Mouse (Mus musculus) E14TG2a.4 (cell line): ENCODE measurements around the gene Fiz1.

Source experiments
- H3K27me3 ChIP-seq: 2 replicates; pipeline ENCODE4 v1.6.1; 2014; ENCODE audit warnings: low read length, control low read depth; ENCODE audit not compliant: insufficient read depth
- H3K36me3 ChIP-seq: 2 replicates; pipeline ENCODE4 v1.6.1; 2014; ENCODE audit warnings: low read length, control low read depth; ENCODE audit not compliant: insufficient read depth
- H3K4me1 ChIP-seq: replicated peaks from 2 replicates; pipeline ENCODE4 v1.6.1; 2014; ENCODE audit warnings: low read depth, low read length, control low read depth
- H3K4me3 ChIP-seq: replicated peaks from 2 replicates; pipeline ENCODE4 v1.5.1; 2014; ENCODE audit warnings: mild to moderate bottlenecking, low read length
- H3K9me3 ChIP-seq: 2 replicates; pipeline ENCODE4 v1.6.1; 2014; ENCODE audit warnings: low read length, control low read depth
- CTCF ChIP-seq: conservative IDR thresholded peaks from 2 replicates; pipeline ENCODE4 v1.5.1; 2014; ENCODE audit warnings: low read length
- NANOG ChIP-seq: IDR thresholded peaks from 2 replicates; pipeline ENCODE4 v1.6.1; 2014; ENCODE audit warnings: borderline replicate concordance, low read length, mixed read lengths
- POU5F1 ChIP-seq: IDR thresholded peaks from 2 replicates; pipeline ENCODE4 v1.6.1; 2014; ENCODE audit warnings: low read length, borderline replicate concordance

The Fiz1 gene

DNA sequence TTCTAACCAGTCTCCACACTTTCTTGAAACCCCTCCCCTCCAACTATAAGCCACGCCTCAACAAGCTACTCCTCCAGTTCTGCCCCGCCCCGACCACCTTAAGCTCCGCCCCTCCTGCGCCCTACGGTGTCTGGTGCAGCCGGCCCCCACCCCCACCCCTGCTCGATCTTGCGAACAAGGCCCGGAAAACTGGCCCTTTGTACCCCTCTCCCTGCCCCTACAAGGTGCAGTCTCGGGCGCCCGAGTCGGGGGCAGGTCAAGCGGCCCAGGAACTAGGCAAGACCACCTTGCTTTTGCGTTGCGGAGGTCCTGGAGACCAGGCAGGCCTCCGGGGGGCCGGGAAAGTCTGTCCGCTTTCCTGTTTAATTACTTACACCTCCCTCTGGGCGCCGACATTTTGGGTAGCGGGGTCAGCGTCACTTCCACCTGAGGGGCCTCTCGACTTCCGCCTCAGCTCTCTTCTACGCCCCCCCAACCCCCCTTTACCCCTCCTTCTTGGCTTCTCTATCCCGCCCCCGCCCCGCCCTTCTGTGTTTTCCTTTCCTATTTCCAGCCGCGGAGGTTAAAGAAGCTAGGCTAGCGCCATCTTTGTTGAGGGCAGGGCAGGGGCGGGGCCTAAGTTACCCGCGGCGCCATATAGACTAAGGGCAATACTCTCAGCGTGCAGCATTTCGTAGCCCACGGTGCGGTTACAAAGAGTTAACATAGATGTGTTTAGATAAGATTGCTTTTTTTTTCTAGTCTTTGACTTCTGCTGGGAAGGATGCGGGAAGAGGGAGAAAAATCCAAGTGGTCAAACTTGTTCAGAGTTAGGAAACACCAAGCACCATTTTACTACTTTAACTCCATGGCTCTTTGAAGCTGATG is at the start of gene Fiz1, which contains the start of gene Zfp524:
TSS of gene Fiz1 (minus strand) at position 447 of the 867 bp plus-strand sequence.
TSS of gene Zfp524 (plus strand) at position 165 of the 867 bp plus-strand sequence.
- Histone ChIP-seq H3K4me1 (peaks cover 68% of the 10 kb centered on the region), H3K27me3 (no peaks in the 10 kb centered on the region), H3K36me3 (peaks cover 36% of the 10 kb centered on the region), H3K9me3 (peaks cover 5% of the 10 kb centered on the region), H3K4me3 (peak within 1 kb of the TSS; percentile 88)
- no peak for TF ChIP-seq NANOG
- no peak for TF ChIP-seq POU5F1
- TF ChIP-seq CTCF = no peak

DNA sequence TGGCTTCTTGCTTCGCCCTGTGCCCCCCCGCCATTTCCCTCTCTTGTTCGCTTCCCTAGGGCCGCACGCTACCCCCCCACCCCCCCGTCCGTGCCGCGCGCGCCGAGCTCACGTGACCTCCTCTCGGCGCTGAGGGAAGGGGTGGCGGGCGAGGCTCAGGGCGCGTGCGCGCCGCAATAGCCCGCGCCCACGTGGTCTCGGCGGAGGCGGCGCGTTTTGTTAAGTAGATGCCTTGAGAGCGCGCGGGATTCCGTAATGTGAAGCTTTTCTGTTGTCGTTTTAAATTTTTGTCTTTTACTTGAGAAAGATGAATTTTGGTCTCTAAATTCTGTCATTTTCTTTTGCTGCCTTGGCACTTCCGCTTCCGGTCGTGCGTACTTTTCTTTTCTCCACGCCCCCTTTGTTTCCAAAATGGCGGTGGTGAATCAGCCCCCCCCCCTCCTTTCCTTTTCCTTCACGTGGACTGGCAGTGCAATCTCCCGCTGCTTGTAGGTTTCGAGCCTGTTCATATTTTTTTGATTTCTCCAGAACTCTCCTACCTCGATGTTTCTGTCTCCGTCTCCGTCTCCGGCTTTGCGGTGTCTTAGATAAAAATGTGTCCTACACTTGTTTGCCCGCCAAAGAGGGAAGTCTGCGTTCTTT is 48.0 kb upstream of the Fiz1 start:
- Histone ChIP-seq H3K9me3 (no peaks in the 10 kb centered on the region), H3K27me3 (peaks cover 16% of the 10 kb centered on the region), H3K4me1 (peaks cover 64% of the 10 kb centered on the region), H3K4me3 (peak overlapping the region; percentile 97), H3K36me3 (peaks cover 47% of the 10 kb centered on the region)
- no peak for TF ChIP-seq POU5F1
- no peak for TF ChIP-seq NANOG
- no peak for TF ChIP-seq CTCF

DNA sequence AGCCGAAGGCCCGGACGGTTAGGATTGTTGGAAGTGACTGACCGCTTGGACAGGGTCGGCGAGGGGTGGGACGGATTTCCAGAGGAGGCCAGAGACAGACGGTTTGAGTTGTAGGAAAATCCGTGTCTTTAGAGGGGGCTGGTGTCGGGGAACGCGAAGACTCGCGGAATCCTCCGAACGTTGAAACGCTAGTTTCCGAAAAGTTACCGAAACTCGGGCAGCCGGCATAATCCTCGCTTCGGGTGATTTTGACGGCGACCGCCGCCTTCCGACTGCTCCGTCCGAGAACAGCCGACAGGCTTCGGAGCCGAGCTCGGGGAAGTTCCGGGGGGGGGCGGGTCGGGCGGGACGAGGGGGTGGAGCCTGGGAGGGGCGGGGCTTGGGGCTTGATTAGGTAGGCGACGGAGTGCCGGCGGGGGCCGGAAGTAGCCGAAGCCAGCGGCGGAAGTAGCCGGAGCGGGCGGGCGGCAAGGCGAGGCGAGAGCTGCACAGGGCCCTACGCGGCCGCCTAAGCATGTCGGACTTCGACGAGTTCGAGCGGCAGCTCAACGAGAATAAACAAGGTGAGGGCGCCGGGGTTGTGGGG is 47.4 kb upstream of the Fiz1 start, which contains the start of gene U2af2:
TSS of gene U2af2 (plus strand) at position 370 of the 586 bp plus-strand sequence.
- Histone ChIP-seq H3K36me3 (peaks cover 41% of the 10 kb centered on the region), H3K4me3 (peak within 1 kb of the TSS; percentile 97), H3K4me1 (peaks cover 64% of the 10 kb centered on the region)

DNA sequence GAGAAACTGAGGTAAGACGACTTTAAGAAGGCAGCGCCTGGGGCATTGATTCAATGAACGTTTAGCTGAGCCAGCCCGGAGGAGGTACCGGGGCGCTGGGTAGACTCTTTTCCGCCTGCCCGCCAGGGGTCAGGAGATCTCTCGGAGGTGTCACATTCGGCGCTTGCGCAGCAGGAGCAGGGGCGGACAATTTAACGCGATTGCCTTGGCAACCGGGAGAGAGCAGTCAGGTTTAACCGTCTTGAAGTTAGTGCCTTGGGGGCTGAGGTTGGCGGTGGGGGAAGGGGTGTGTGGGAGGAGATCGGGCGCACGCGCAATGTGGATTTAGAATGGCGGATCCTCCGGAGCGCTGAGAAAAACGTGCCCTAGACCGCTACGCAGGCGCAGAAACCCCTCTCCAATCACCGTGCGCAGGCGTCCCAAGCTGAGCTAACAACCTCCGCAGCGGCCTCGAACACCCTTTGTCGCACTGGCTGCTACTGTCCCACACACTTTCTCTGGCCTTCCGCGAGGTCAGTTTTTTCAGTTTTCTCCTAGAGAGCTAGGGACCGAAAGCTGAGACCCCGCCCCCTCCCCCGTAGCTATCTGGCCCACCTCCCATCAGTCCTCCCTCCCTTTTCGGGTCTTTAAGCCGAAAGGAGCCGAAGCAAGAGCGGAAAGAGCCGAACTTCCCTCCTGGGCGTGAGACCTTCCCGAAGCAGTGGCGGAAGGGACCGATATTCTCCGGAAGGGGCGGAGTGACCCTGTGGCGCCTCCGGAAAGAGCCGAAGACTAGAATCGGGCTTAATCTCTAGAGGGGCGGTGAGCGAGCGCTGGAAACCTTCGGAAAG is 46.7 kb upstream of the Fiz1 start:
- peaks cover 34% of the 10 kb centered on the region for H3K36me3 ChIP-seq
- H3K9me3 ChIP-seq = no peaks in the 10 kb centered on the region
- H3K4me3 ChIP-seq = peak overlapping the region; percentile 97
- H3K27me3 ChIP-seq = peaks cover 28% of the 10 kb centered on the region
- TF ChIP-seq POU5F1 (no peak), CTCF (peak; percentile 51), NANOG (no peak)
- peaks cover 60% of the 10 kb centered on the region for H3K4me1 ChIP-seq

More for the DNA sequence above, 47.4 kb upstream of the Fiz1 start, which contains the start of gene U2af2:
- Histone ChIP-seq H3K9me3 (no peaks in the 10 kb centered on the region), H3K27me3 (peaks cover 22% of the 10 kb centered on the region)
- TF ChIP-seq CTCF (no peak), POU5F1 (no peak)

DNA sequence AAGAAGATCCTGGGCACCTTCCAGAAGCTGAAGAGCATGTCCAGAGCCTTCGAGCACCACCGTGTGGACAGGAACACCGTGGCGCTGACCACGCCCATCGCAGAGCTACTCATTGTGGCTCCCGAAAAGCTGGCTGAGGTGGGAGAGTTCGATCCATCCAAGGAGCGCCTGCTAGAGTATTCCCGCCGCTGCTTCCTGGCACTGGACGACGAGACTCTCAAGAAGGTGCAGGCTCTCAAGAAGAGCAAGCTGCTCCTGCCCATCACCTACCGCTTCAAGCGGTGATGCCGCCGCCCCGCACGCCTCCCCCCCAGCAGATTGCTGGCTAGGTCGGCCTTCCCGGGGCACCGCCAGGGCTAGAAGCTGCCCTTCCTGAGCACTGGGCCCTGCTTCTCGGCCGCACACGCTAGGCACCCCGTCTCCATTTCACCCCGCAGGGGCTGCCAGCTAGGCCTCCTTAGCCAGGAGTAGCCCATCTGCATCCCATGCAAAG is 45.8 kb upstream of the Fiz1 start:
- Histone ChIP-seq H3K4me3 (peak overlapping the region; percentile 97), H3K36me3 (peaks cover 25% of the 10 kb centered on the region), H3K9me3 (no peaks in the 10 kb centered on the region), H3K27me3 (peaks cover 37% of the 10 kb centered on the region), H3K4me1 (peaks cover 55% of the 10 kb centered on the region)
- TF ChIP-seq CTCF (0 out of 2 replicates have a peak, but pooled peaks have one; percentile 16), POU5F1 (no peak)

DNA sequence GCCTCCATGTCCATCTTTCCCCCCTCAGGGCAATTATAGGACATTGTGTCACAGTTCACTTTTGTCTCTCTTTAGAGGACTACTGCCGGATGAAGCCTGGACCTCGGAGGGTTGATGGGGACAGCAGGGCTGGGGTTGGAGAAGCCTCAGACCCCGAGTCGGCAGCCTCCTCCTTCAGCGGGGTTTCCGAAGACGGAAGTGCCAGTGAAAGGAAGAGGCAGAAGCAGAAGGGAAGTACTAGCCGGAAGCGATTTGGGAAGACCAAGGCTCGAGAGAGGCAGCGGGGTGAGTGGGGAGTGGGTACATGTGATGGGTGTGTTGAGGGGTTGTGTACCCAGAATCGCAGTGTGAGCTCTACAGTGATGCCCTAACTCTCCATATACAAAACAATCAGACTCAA is 44.9 kb upstream of the Fiz1 start:
- H3K9me3 ChIP-seq = no peaks in the 10 kb centered on the region
- no peak for TF ChIP-seq POU5F1
- no peak for TF ChIP-seq NANOG
- TF ChIP-seq CTCF = no peak
- H3K4me1 ChIP-seq = peaks cover 55% of the 10 kb centered on the region
- peaks cover 22% of the 10 kb centered on the region; the same call in 1 of the 2 replicates for H3K36me3 ChIP-seq
- peak overlapping the region; percentile 97; the same call in 1 of the 2 replicates for H3K4me3 ChIP-seq
- peaks cover 46% of the 10 kb centered on the region for H3K27me3 ChIP-seq

DNA sequence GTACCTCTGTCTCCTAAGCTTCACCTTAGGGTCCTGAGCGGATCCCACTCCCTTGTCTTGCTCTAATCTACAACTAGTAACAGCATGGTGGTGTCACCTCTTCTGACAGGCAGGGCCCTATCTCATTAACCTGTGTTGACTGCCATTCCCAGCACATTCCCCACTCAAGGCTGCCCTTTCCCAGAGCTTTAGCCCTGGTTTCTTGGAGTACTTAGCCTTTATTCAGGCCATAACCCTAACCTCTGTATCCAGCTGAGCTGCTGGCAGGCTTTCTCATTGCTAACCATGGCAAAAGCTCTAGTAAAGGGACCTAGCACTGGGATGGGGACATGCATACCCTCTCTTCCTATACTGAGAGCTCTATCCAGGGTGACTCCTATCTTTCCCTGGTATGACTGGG is 44.1 kb upstream of the Fiz1 start:
- H3K36me3 ChIP-seq = peaks cover 14% of the 10 kb centered on the region; the same call in 1 of the 2 replicates
- H3K9me3 ChIP-seq = no peaks in the 10 kb centered on the region
- peaks cover 54% of the 10 kb centered on the region for H3K27me3 ChIP-seq
- TF ChIP-seq CTCF = no peak
- no peak for TF ChIP-seq NANOG
- no peak for TF ChIP-seq POU5F1
- H3K4me1 ChIP-seq = peaks cover 55% of the 10 kb centered on the region
- H3K4me3 ChIP-seq = no peak overlapping the region
